Mouse (Mus musculus) thymus, postnatal 14 days (tissue): Measurements from ENCODE around the gene Vmn2r103.

Experiments used
- DNase-seq: peaks from one replicate; pipeline ENCODE4 v3.0.0; 2021

Gene Vmn2r103

DNA sequence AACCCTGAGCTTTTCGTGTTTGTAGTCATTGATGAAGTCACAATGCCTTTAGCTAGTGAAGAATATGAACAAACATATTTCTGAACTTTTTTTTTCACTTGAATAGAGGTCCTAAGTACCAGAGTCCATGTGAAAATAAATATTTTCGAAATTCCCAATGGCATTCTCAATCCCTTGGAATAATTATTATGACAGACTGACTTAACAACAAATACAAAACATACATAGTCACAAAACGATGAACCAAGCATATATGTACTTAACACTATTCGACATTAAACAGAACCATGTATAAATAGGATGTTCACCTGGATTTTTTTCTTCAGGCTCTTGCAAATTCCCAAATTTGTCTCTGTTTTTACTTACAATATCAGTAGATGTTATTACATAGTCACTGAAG is at the start of gene Vmn2r103:
TSS of gene Vmn2r103 (plus strand) at position 301 of the 400 bp plus-strand sequence.
- no peak for DNase-seq

DNA sequence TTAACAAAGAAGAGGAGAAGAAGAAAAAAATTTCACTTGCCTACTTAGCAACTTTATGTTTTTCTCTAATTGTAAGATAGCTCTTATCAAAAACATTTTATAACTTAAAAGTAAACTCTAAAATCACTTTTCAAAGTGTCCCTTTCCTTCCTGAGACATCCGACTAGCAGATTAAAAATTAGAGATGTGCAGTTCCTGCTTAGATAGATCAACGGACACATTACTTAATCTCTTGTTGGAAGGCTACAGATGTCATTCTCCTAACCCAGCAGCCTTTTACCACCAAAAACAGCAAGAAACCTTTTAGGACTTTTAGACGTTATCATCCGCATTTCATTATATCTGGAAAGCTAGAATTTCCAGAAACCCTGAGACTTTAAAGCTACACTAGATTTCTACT is 5.8 kb downstream of the Vmn2r103 start:
- DNase-seq, result no peak

DNA sequence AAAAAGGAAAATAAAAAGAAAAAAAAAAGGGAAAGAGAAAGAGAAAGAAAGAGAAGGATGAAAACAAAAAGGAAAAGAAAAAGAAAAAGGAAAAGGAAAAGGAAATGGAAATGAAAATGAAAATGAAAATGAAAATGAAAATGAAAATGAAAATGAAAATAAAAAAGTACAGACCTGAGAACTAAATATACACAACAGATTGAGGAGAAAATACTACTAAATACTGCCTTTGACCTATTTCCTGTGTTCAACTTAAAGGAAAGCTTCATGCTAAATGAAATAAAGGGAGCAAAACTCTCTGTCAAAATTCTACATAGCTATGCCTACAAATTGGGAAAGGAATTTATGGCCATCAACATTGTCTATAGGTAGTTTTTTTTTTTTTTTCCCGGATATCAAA is 16.1 kb downstream of the Vmn2r103 start:
- no peak for DNase-seq
